Mouse (Mus musculus) brain, embryonic 14.5 days (tissue): ENCODE results near the gene Ano5.

ENCODE experiments used
- CTCF ChIP-seq: fragments of 200-500 bp; IDR thresholded peaks from 2 replicates; pipeline ENCODE4 v1.5.1; 2012; ENCODE audit warnings: inconsistent platforms, mild to moderate bottlenecking, moderate library complexity, borderline replicate concordance; ENCODE audit not compliant: insufficient read depth, insufficient read length; ENCODE audit errors: extremely low read depth
- POLR2A ChIP-seq: fragments of 200-500 bp; IDR thresholded peaks from 2 replicates; pipeline ENCODE4 v1.6.1; 2012; ENCODE audit warnings: mild to moderate bottlenecking, inconsistent platforms, borderline replicate concordance; ENCODE audit not compliant: poor library complexity, insufficient read depth, insufficient read length, severe bottlenecking; ENCODE audit errors: extremely low read depth

- TF ChIP-seq POLR2A (no peak), CTCF (no peak)
These were observed 92.9 kb downstream of the Ano5 start for GRCm38 (mm10) chr7:51603741-51604140.
